Mouse (Mus musculus): ENCODE results near the gene Dync1i1. TPM values are rescaled to one million over a fixed set of nuclear protein-coding genes. Genes with fewer than 3 reads are reported as not detected.

Gene Dync1i1
- polyA plus RNA-seq, 1 experiment from 2014 or later: 0.79 TPM

DNA sequence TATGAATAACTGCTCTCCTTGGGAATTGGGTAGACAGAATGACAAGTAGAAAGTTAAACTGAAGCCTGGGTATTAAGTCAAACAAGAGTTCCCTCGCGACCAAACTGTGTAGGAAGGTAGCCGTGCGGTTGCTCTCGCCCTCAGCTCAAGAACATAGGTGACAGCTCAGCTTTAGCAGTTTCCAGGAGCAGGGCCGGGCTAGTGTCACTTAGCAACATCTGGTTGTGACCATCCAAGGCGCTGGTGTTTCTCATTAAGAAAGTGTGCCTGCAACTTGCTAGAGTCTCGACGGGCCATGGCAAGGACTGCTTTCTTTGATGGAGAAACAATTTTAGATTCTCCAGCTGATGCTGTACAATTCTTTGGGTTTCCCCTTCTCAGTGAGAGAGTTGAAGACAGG is 291.5 kb downstream of the Dync1i1 start:
- no peaks in the 10 kb centered on the region for H3K27me3 ChIP-seq (ENCODE audit: control insufficient read depth, insufficient read depth, low read length)
- no peak overlapping the region for H3K4me3 ChIP-seq (replicated peaks; ENCODE audit: low read length)
- 40% methylated on average over 9 of the region's 9 CpGs for WGBS
- H3K4me2 ChIP-seq (ENCODE audit: low read depth, low read length): no peak overlapping the region
- no peak for ATAC-seq (ENCODE audit: insufficient read depth, low FRiP score)
- no peaks in the 10 kb centered on the region for H3K36me3 ChIP-seq (ENCODE audit: control insufficient read depth, insufficient read depth, low read length)
- no peaks in the 10 kb centered on the region for H3K9me3 ChIP-seq (replicated peaks; ENCODE audit: control insufficient read depth, low read length)
- H3K4me1 ChIP-seq (ENCODE audit: control insufficient read depth, insufficient read depth, low read length): no peaks in the 10 kb centered on the region
- no peak overlapping the region for H3K9ac ChIP-seq (ENCODE audit: low read length)
- no peak overlapping the region for H3K27ac ChIP-seq (ENCODE audit: low read length)

DNA sequence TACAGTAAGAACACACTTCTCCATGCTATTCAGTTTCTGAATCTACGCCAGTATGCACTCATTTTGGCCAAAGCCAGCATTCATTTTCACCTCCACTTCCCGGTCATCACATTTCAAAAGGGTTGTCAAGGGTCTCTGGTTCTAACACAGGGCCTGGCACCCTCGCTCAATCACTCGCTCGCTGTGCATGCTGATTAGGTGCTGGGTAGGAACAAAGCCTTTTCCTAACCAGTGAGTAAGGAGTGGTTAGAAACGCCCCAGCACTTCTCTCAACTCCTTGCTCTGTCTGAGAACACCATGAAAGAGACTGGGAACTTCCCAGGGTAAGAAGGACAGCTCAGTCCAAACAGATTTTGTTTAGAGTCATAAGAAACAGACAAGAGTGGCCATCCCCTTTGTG is 298.5 kb downstream of the Dync1i1 start:
- H3K27me3 ChIP-seq (ENCODE audit: control insufficient read depth, insufficient read depth, low read length): no peaks in the 10 kb centered on the region
- H3K9ac ChIP-seq (ENCODE audit: low read length): no peak overlapping the region
- ATAC-seq (ENCODE audit: insufficient read depth, low FRiP score): no peak
- no peaks in the 10 kb centered on the region for H3K4me1 ChIP-seq (ENCODE audit: control insufficient read depth, insufficient read depth, low read length)
- no peak overlapping the region for H3K27ac ChIP-seq (ENCODE audit: low read length)
- no peak overlapping the region for H3K4me2 ChIP-seq (ENCODE audit: low read depth, low read length)
- H3K36me3 ChIP-seq (ENCODE audit: control insufficient read depth, insufficient read depth, low read length): no peaks in the 10 kb centered on the region
- H3K9me3 ChIP-seq (replicated peaks; ENCODE audit: control insufficient read depth, low read length): no peaks in the 10 kb centered on the region
- no peak overlapping the region for H3K4me3 ChIP-seq (replicated peaks; ENCODE audit: low read length)
- 57% methylated on average over 6 of the region's 6 CpGs for WGBS

DNA sequence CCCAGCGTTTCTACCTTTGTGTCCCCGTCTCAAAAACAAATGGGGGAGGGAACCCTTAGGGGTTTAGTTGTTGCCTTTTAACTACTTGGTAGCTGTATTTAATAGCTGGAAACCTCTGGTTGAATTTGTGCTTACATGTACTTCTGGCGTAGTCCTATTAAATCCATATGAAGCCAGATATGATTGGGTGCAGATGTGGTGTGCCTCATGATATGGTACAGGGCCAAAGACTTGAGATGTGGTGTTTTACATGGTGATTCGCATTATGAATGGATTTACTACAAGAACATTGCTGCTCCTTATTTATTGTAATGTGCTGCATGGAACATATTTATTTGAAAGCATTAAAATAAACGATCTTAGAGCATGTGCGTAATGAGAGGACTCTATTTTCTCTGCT is 302.2 kb downstream of the Dync1i1 start:
- no peak overlapping the region for H3K9ac ChIP-seq (ENCODE audit: low read length)
- H3K4me2 ChIP-seq (ENCODE audit: low read depth, low read length): no peak overlapping the region
- no peaks in the 10 kb centered on the region for H3K9me3 ChIP-seq (replicated peaks; ENCODE audit: control insufficient read depth, low read length)
- H3K4me1 ChIP-seq (ENCODE audit: control insufficient read depth, insufficient read depth, low read length): no peaks in the 10 kb centered on the region
- 73% methylated on average over 6 of the region's 6 CpGs for WGBS
- no peak overlapping the region for H3K4me3 ChIP-seq (replicated peaks; ENCODE audit: low read length)
- H3K27ac ChIP-seq (ENCODE audit: low read length): no peak overlapping the region
- no peaks in the 10 kb centered on the region for H3K36me3 ChIP-seq (ENCODE audit: control insufficient read depth, insufficient read depth, low read length)
- H3K27me3 ChIP-seq (ENCODE audit: control insufficient read depth, insufficient read depth, low read length): no peaks in the 10 kb centered on the region
- ATAC-seq (ENCODE audit: insufficient read depth, low FRiP score): no peak

DNA sequence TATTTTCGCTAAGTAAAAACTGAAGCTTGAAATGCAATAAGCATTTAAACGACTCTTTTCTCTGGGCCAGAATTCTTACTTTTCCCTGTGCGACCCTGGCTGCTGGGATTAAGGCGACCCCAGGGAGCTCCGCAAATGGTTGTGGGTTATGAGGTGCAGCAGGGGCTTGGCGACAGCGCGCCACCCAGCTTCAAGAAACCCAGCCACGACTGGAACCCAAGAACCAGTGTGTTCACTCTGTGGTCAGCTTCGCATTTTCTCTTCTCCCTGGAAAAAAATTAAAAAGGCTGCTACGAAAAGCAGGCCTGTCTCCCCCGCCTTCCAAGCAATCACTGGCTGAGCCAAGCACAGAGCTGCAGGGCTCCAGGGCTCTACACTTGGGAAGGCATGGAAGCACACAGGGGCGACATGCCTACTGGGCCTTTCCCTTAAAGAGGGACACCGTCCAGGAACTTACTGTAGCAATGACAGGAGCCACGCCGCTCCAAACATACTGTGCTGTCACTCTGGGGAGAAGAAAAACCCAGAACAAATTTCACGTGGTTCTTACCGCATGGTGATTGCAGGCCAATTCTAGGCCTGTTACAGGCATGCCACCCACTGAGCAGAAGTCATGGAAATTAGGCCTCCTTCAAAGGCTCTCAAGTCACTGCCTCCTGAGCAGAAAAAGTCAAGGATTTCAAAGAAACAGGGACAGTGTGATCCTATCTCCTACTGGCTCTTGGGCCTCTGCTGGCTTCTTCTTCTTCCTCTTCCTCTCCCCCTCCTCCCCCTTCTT is 313.5 kb downstream of the Dync1i1 start:
- H3K9ac ChIP-seq (ENCODE audit: low read length): peak overlapping the region; percentile 16; the same call in 1 of the 2 replicates
- H3K4me1 ChIP-seq (ENCODE audit: control insufficient read depth, insufficient read depth, low read length): no peaks in the 10 kb centered on the region
- ATAC-seq (ENCODE audit: insufficient read depth, low FRiP score): no peak; the same call in 1 of the 2 replicates
- no peaks in the 10 kb centered on the region for H3K27me3 ChIP-seq (ENCODE audit: control insufficient read depth, insufficient read depth, low read length)
- no peaks in the 10 kb centered on the region for H3K36me3 ChIP-seq (ENCODE audit: control insufficient read depth, insufficient read depth, low read length)
- H3K9me3 ChIP-seq (replicated peaks; ENCODE audit: control insufficient read depth, low read length): no peaks in the 10 kb centered on the region
- 54% methylated on average over 18 of the region's 18 CpGs for WGBS
- H3K4me2 ChIP-seq (ENCODE audit: low read depth, low read length): no peak overlapping the region
- H3K4me3 ChIP-seq (replicated peaks; ENCODE audit: low read length): no peak overlapping the region
- no peak overlapping the region for H3K27ac ChIP-seq (ENCODE audit: low read length)

DNA sequence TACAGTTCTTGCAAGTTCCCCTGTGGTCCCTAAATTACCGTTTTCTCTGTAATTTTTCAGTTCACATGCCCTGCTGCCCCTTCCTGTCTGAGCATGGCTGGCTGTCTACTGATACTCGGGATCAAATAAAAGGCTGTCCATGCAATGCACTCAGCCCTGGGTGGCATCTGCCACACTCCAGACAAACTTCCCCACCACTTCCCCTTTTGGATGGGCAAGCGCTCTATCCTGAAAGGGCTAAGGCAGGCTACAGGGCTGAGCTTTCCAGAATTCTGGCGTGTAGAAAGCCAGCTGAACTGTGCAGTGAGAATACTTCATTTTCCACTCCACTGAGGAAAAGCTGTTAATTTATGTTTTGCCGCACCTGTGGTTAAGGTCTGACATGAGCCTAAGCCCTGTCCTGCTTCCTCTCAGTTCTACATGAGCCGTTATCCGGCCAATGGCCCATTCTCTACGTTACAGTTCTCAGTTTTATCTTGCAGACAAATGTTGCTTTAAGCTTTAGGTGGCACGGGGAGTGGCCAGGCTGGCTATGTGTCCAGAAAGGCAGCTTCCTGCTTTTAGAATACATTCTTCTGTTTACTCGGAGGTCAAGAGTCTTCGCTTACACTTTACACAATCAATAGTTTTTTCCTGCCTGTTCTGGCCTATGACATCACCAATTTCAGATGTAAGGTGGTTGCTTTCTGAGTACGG is 321.4 kb downstream of the Dync1i1 start:
- peaks cover 4% of the 10 kb centered on the region; the same call in 1 of the 2 replicates for H3K4me1 ChIP-seq (ENCODE audit: control insufficient read depth, insufficient read depth, low read length)
- no peaks in the 10 kb centered on the region for H3K9me3 ChIP-seq (replicated peaks; ENCODE audit: control insufficient read depth, low read length)
- no peak overlapping the region for H3K4me3 ChIP-seq (replicated peaks; ENCODE audit: low read length)
- no peak overlapping the region for H3K4me2 ChIP-seq (ENCODE audit: low read depth, low read length)
- no peak overlapping the region for H3K9ac ChIP-seq (ENCODE audit: low read length)
- no peak overlapping the region for H3K27ac ChIP-seq (ENCODE audit: low read length)
- no peaks in the 10 kb centered on the region for H3K36me3 ChIP-seq (ENCODE audit: control insufficient read depth, insufficient read depth, low read length)
- no peaks in the 10 kb centered on the region for H3K27me3 ChIP-seq (ENCODE audit: control insufficient read depth, insufficient read depth, low read length)
- WGBS: 51% methylated on average over 12 of the region's 12 CpGs
- no peak for ATAC-seq (ENCODE audit: insufficient read depth, low FRiP score)

DNA sequence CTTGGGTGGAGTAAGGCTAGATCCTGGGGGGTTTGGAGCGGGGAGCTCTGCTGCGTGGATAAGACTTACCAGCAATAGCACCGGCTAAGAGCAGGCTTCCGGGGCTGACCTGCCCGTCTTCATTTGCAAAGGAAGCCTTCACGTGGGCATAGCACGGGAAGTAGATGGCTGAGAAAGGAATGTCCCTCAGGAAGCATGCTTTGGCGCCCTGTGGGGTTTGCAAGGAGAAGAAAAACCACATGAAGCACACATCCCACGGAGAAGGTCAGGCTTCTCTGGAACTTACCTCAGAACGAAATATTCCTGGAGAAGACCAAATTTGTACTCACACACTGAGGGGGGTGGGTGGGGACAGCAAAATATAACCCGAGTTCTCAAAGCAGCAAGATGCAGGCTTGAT is 327.3 kb downstream of the Dync1i1 start:
- Histone ChIP-seq H3K36me3 (ENCODE audit: control insufficient read depth, insufficient read depth, low read length) (no peaks in the 10 kb centered on the region), H3K4me3 (replicated peaks; ENCODE audit: low read length) (no peak overlapping the region), H3K9ac (ENCODE audit: low read length) (no peak overlapping the region), H3K4me1 (ENCODE audit: control insufficient read depth, insufficient read depth, low read length) (no peaks in the 10 kb centered on the region), H3K4me2 (ENCODE audit: low read depth, low read length) (no peak overlapping the region), H3K27ac (ENCODE audit: low read length) (no peak overlapping the region), H3K27me3 (ENCODE audit: control insufficient read depth, insufficient read depth, low read length) (no peaks in the 10 kb centered on the region), H3K9me3 (replicated peaks; ENCODE audit: control insufficient read depth, low read length) (no peaks in the 10 kb centered on the region)
- no peak for ATAC-seq (ENCODE audit: insufficient read depth, low FRiP score)
- WGBS: 66% methylated on average over 11 of the region's 11 CpGs

DNA sequence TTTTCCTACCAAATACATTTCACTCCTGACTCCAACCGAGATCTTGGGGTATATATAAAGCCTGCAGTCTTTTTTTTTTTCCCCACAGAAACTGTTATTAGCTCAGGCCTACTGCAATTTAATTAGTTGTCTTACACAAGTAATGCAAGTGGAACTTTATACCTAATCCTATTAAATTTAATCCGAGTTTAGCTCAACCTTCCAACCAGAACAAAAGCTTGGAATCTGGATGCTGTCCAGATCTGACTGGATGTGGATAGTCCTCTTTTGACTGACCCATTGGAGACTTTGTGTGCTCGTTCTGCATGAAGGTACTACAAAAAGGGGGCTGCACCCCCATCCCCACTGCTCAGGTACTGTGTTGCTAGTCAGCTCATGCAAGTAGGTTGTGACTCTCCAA is 328.5 kb downstream of the Dync1i1 start:
- WGBS: 78% methylated on average over 3 of the region's 3 CpGs
- no peaks in the 10 kb centered on the region for H3K27me3 ChIP-seq (ENCODE audit: control insufficient read depth, insufficient read depth, low read length)
- H3K4me3 ChIP-seq (replicated peaks; ENCODE audit: low read length): no peak overlapping the region
- H3K9ac ChIP-seq (ENCODE audit: low read length): no peak overlapping the region
- H3K27ac ChIP-seq (ENCODE audit: low read length): no peak overlapping the region
- no peak for ATAC-seq (ENCODE audit: insufficient read depth, low FRiP score)
- H3K4me2 ChIP-seq (ENCODE audit: low read depth, low read length): no peak overlapping the region
- H3K36me3 ChIP-seq (ENCODE audit: control insufficient read depth, insufficient read depth, low read length): no peaks in the 10 kb centered on the region
- H3K9me3 ChIP-seq (replicated peaks; ENCODE audit: control insufficient read depth, low read length): no peaks in the 10 kb centered on the region
- no peaks in the 10 kb centered on the region for H3K4me1 ChIP-seq (ENCODE audit: control insufficient read depth, insufficient read depth, low read length)

DNA sequence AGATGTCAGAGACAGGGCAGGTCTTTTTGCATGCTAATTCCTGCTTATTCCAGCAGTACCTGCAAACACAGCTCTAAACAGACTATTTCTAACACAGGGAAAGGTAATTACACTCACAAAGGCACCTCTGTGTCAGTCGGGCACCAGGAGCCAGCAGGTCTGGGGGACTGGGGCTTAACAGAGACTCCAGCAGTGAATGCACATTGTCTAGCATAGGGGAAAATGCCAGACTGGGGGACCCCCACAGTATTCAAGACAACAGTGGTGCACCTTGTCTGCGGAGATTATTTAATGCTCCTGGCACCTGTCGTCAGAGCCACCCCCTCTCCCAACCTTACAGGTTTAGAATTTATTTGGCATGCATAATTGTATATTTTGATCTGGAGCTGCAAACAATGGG is 333.1 kb downstream of the Dync1i1 start:
- WGBS: 70% methylated on average over 3 of the region's 3 CpGs
- Histone ChIP-seq H3K27ac (ENCODE audit: low read length) (no peak overlapping the region), H3K36me3 (ENCODE audit: control insufficient read depth, insufficient read depth, low read length) (no peaks in the 10 kb centered on the region), H3K27me3 (ENCODE audit: control insufficient read depth, insufficient read depth, low read length) (no peaks in the 10 kb centered on the region), H3K9ac (ENCODE audit: low read length) (no peak overlapping the region), H3K4me3 (replicated peaks; ENCODE audit: low read length) (no peak overlapping the region), H3K4me2 (ENCODE audit: low read depth, low read length) (no peak overlapping the region), H3K4me1 (ENCODE audit: control insufficient read depth, insufficient read depth, low read length) (no peaks in the 10 kb centered on the region), H3K9me3 (replicated peaks; ENCODE audit: control insufficient read depth, low read length) (no peaks in the 10 kb centered on the region)
- no peak for ATAC-seq (ENCODE audit: insufficient read depth, low FRiP score)

DNA sequence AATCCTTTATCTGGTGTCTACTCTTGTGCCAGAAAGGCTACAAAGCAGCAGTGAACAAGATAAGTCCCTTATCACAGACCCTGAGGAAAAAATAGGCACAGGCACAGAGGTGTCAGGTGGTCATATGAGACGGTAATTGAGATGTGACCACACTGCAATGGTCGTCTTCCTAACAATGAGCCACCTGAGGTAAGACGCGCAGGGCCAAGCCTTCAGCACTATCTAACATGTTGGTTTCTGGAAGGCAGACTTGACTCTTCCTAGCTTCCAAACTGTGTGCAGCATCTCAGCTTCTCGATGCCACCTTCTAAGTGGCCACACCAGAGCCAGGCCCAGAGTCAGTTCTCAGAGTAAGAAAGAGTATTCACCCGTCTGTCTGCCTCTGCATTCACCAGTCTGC is 341.8 kb downstream of the Dync1i1 start:
- Histone ChIP-seq H3K27ac (ENCODE audit: low read length) (no peak overlapping the region), H3K4me2 (ENCODE audit: low read depth, low read length) (no peak overlapping the region), H3K9me3 (replicated peaks; ENCODE audit: control insufficient read depth, low read length) (no peaks in the 10 kb centered on the region), H3K9ac (ENCODE audit: low read length) (no peak overlapping the region), H3K36me3 (ENCODE audit: control insufficient read depth, insufficient read depth, low read length) (no peaks in the 10 kb centered on the region), H3K4me3 (replicated peaks; ENCODE audit: low read length) (no peak overlapping the region), H3K4me1 (ENCODE audit: control insufficient read depth, insufficient read depth, low read length) (no peaks in the 10 kb centered on the region), H3K27me3 (ENCODE audit: control insufficient read depth, insufficient read depth, low read length) (no peaks in the 10 kb centered on the region)
- ATAC-seq (ENCODE audit: insufficient read depth, low FRiP score): no peak
- WGBS: 89% methylated on average over 6 of the region's 6 CpGs
